Mouse (Mus musculus) kidney, embryonic 14.5 days (tissue): ENCODE data around the gene Plekha4. TPM values are rescaled to one million over a fixed set of nuclear protein-coding genes. Genes with fewer than 3 reads are reported as not detected.

Experiments
- ATAC-seq: fragments of 200-750 bp; cut with Nextera tagmentation; 2 replicates; pipeline ENCODE4 v1.8.0; 2017; ENCODE audit warnings: moderate number of reproducible peaks, mild to moderate bottlenecking, moderate TSS enrichment, moderate library complexity; ENCODE audit not compliant: low FRiP score, low TSS enrichment
- H3K27ac ChIP-seq: fragments of 300-500 bp; sonication (generic); 2 replicates; pipeline ENCODE4 v1.5.1; 2014; ENCODE audit warnings: low read depth, mild to moderate bottlenecking, low read length, moderate library complexity, mixed read lengths
- H3K27me3 ChIP-seq: fragments of 300-500 bp; sonication (generic); 2 replicates; pipeline ENCODE4 v1.6.1; 2014; ENCODE audit warnings: mild to moderate bottlenecking, low read length; ENCODE audit not compliant: control insufficient read depth, insufficient read depth
- H3K36me3 ChIP-seq: fragments of 300-500 bp; sonication (generic); 2 replicates; pipeline ENCODE4 v1.6.1; 2014; ENCODE audit warnings: low read length, mixed read lengths; ENCODE audit not compliant: control insufficient read depth, insufficient read depth
- H3K4me1 ChIP-seq: fragments of 300-500 bp; sonication (generic); 2 replicates; pipeline ENCODE4 v1.6.1; 2014; ENCODE audit warnings: low read length, mixed read lengths; ENCODE audit not compliant: control insufficient read depth, insufficient read depth
- H3K4me2 ChIP-seq: fragments of 300-500 bp; sonication (generic); replicated peaks from 2 replicates; pipeline ENCODE4 v1.6.1; 2014; ENCODE audit warnings: low read depth, mild to moderate bottlenecking, low read length
- H3K4me3 ChIP-seq: fragments of 300-500 bp; sonication (generic); 2 replicates; pipeline ENCODE4 v1.5.1; 2014; ENCODE audit warnings: mild to moderate bottlenecking, low read length
- H3K9ac ChIP-seq: fragments of 300-500 bp; sonication (generic); 2 replicates; pipeline ENCODE4 v1.6.1; 2014; ENCODE audit warnings: low read depth, mild to moderate bottlenecking, low read length, moderate library complexity
- H3K9me3 ChIP-seq: fragments of 300-500 bp; sonication (generic); 2 replicates; pipeline ENCODE4 v1.6.1; 2016; ENCODE audit warnings: low read length; ENCODE audit not compliant: control insufficient read depth
- WGBS: fragments of 180-500 bp; shearing (Covaris S2); extraction: QIAGEN DNeasy Blood & Tissue Kit; methylation state at CpG from one replicate; pipeline ENCODE4 v1.1.7; 2014; 5-methylcytosine and 5-hydroxymethylcytosine counted together
- polyA plus RNA-seq: library from polyadenylated mRNA; unstranded; fragments of >200 nt; fragmentation: Nextera tagmentation; extraction: Ambion mirVana; gene quantifications from 2 replicates; pipeline ENCODE4 v1.2.1, GENCODE M21; 2014

Plekha4 gene
- polyA plus RNA-seq, 1 experiment from 2014 or later: 4.7 TPM

DNA sequence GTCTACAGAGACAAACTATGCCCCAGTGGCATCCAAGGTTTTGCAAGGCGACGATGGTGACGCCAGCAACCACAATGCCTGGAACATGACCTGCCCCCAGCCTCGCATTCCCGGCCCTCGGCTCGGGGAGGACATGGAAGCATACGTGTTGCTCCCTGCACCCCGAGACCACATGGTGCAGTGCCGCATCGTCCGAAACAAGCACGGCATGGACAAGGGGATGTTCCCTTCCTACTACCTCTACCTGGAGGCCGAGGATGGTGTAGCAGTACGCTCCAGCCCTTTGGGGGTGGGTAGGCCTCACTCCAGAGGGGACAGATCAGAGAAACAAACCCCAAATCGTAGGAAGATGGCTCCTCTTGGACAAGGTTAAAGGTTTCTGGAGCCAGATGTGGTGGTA, 7.5 kb upstream of the Plekha4 start:
- Histone ChIP-seq H3K36me3 (peaks cover 2% of the 10 kb centered on the region; the same call in 1 of the 2 replicates), H3K4me2 (no peak overlapping the region), H3K27ac (no peak overlapping the region), H3K27me3 (no peaks in the 10 kb centered on the region), H3K9me3 (no peaks in the 10 kb centered on the region), H3K4me3 (no peak overlapping the region), H3K4me1 (peaks cover 13% of the 10 kb centered on the region), H3K9ac (no peak overlapping the region)
- ATAC-seq: no peak
- WGBS: 91% methylated on average over 16 of the region's 16 CpGs

GRCm38 (mm10) chr7:45519345-45520120, 6.6 kb upstream of the Plekha4 start:
- peaks cover 6% of the 10 kb centered on the region; the same call in 1 of the 2 replicates for H3K36me3 ChIP-seq
- no peak overlapping the region for H3K9ac ChIP-seq
- no peaks in the 10 kb centered on the region for H3K9me3 ChIP-seq
- no peak for ATAC-seq
- H3K27ac ChIP-seq: no peak overlapping the region
- WGBS: 67% methylated on average over 8 of the region's 8 CpGs
- H3K4me1 ChIP-seq: peaks cover 17% of the 10 kb centered on the region
- H3K4me3 ChIP-seq: no peak overlapping the region
- H3K27me3 ChIP-seq: no peaks in the 10 kb centered on the region
- no peak overlapping the region for H3K4me2 ChIP-seq

GRCm38 (mm10) chr7:45520605-45521004, 5.5 kb upstream of the Plekha4 start:
- WGBS: 92% methylated on average over 7 of the region's 7 CpGs
- Histone ChIP-seq H3K4me3 (no peak overlapping the region), H3K4me2 (no peak overlapping the region), H3K9ac (no peak overlapping the region), H3K27ac (no peak overlapping the region), H3K9me3 (no peaks in the 10 kb centered on the region), H3K36me3 (peaks cover 7% of the 10 kb centered on the region; the same call in 1 of the 2 replicates), H3K4me1 (peaks cover 21% of the 10 kb centered on the region), H3K27me3 (no peaks in the 10 kb centered on the region)
- no peak for ATAC-seq

DNA sequence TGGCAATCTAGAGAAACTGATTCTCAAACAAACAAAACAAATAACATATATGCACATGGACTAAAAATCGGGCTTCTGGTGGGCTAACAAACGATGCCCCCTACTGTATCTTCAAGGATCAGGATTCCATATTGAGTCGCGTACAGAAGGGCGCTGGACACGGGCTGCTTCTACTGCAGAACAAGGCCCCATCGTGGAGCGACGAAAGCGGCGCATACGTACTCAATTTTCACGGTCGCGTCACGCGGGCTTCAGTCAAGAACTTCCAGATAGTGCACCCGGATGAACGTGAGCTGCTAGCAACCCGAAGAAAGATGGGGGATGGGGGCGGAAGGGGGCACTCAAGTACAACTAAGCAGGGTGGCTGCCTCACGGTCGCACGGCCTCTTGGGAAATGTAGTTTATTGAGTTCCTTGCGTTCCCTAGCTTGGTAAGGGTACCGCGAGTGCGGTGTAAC, 4.4 kb upstream of the Plekha4 start:
- no peaks in the 10 kb centered on the region for H3K27me3 ChIP-seq
- H3K9me3 ChIP-seq: no peaks in the 10 kb centered on the region
- WGBS: 2% methylated on average over 28 of the region's 28 CpGs
- ATAC-seq: peak; percentile 61
- peak overlapping the region; percentile 55 for H3K9ac ChIP-seq
- peaks cover 21% of the 10 kb centered on the region for H3K4me1 ChIP-seq
- peaks cover 7% of the 10 kb centered on the region; the same call in 1 of the 2 replicates for H3K36me3 ChIP-seq
- peak overlapping the region; percentile 78; the same call in 1 of the 2 replicates for H3K27ac ChIP-seq
- peak overlapping the region; percentile 45 for H3K4me2 ChIP-seq
- peak overlapping the region; percentile 53 for H3K4me3 ChIP-seq

GRCm38 (mm10) chr7:45522194-45522752, 3.9 kb upstream of the Plekha4 start:
- Histone ChIP-seq H3K4me1 (peaks cover 21% of the 10 kb centered on the region), H3K4me3 (peak overlapping the region; percentile 53), H3K27ac (no peak overlapping the region), H3K4me2 (peak overlapping the region; percentile 45), H3K9ac (peak overlapping the region; percentile 55; the same call in 1 of the 2 replicates), H3K36me3 (peaks cover 7% of the 10 kb centered on the region; the same call in 1 of the 2 replicates), H3K9me3 (no peaks in the 10 kb centered on the region), H3K27me3 (no peaks in the 10 kb centered on the region)
- ATAC-seq: no peak; the same call in 1 of the 2 replicates
- WGBS: 61% methylated on average over 16 of the region's 16 CpGs

- ATAC-seq: no peak
- no peak overlapping the region; the same call in 1 of the 2 replicates for H3K4me3 ChIP-seq
- H3K4me2 ChIP-seq: 0 out of 2 replicates have a peak overlapping the region, but pooled peaks have one; percentile 5
- no peaks in the 10 kb centered on the region for H3K27me3 ChIP-seq
- peaks cover 21% of the 10 kb centered on the region for H3K4me1 ChIP-seq
- H3K27ac ChIP-seq: no peak overlapping the region
- H3K36me3 ChIP-seq: peaks cover 7% of the 10 kb centered on the region; the same call in 1 of the 2 replicates
- 0 out of 2 replicates have a peak overlapping the region, but pooled peaks have one; percentile 32 for H3K9ac ChIP-seq
- WGBS: 60% methylated on average over 18 of the region's 18 CpGs
- no peaks in the 10 kb centered on the region for H3K9me3 ChIP-seq
These were observed 3.0 kb upstream of the Plekha4 start for GRCm38 (mm10) chr7:45522957-45523676.

- H3K27me3 ChIP-seq: no peaks in the 10 kb centered on the region
- no peak overlapping the region for H3K27ac ChIP-seq
- peaks cover 21% of the 10 kb centered on the region for H3K4me1 ChIP-seq
- H3K4me3 ChIP-seq: no peak overlapping the region; the same call in 1 of the 2 replicates
- H3K36me3 ChIP-seq: peaks cover 7% of the 10 kb centered on the region; the same call in 1 of the 2 replicates
- H3K9ac ChIP-seq: peak overlapping the region; percentile 32; the same call in 1 of the 2 replicates
- ATAC-seq: no peak
- WGBS: 79% methylated on average over 13 of the region's 13 CpGs
- H3K4me2 ChIP-seq: 0 out of 2 replicates have a peak overlapping the region, but pooled peaks have one; percentile 5
- H3K9me3 ChIP-seq: no peaks in the 10 kb centered on the region
These were observed 2.4 kb upstream of the Plekha4 start for GRCm38 (mm10) chr7:45523678-45524170.

DNA sequence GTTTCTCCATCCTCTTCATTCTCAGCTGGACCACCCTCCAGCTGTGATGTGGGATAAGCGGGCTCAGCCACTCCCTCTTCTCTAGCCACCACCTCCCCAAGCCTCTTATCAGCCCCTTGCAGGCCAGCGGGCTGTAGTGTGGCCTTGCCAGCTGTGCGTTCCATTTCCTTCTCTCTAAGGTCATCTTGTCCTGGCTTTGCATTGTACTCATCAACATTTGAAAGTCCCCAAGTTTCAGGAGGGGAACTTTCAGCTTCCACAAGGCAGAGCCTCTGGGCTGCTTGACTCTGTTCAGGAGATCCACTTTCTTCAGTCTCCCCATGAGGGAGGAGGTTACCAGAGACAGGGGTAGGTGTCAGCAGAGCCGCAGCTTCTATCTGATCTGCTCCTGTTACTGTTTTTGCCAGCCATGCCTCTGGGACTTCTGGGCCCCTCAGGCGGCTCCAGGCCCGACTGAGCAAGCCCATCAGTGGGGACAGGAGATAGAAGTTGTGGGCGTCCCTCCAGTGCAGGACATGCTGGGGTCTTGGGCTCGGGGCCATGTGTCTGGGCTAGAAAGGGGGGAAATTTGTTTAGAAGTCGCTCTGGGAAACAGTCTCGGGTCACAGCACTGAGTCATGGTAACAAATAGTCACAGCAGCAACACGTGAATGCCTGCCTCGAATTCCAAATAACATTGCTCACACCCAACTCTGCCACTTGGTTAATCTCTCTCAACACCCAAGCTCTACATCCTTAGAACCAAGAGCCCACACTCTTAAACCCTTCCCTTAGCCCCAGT, 1.1 kb upstream of the Plekha4 start:
- WGBS: 21% methylated on average over 12 of the region's 12 CpGs
- Histone ChIP-seq H3K4me2 (peak overlapping the region; percentile 81), H3K9ac (peak overlapping the region; percentile 93), H3K4me1 (peaks cover 33% of the 10 kb centered on the region), H3K27ac (peak overlapping the region; percentile 89; the same call in 1 of the 2 replicates), H3K27me3 (no peaks in the 10 kb centered on the region), H3K9me3 (no peaks in the 10 kb centered on the region), H3K36me3 (peaks cover 7% of the 10 kb centered on the region; the same call in 1 of the 2 replicates), H3K4me3 (peak overlapping the region; percentile 87)
- ATAC-seq: no peak
